Comparison of ENCODE assay signal across 17 mouse cellular contexts in the genomic region with DNA sequence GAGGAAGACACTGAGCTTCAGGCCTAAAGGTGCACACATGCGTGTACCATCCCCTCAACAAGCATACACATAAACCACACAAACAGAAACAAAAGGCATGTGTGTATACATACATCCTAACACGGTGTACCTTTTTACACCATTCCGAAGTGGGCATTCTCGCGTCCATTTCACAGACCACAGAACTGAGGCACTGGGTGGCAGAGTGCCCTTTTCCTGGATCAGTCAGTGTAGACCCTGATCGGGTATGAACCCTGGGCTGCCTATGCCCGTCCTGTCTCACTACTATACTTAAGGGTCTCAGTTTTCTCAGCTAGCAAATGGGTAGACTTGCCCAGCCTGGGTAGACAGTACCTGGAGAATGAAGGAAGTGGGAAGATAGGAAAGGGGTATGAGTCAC. TPM values are rescaled to one million over a fixed set of nuclear protein-coding genes. Genes with fewer than 3 reads are reported as not detected.
DNase-seq lines count a peak whose midpoint lies in the region; ATAC-seq and TF ChIP-seq lines count a peak whose summit lies in the region.
"Had no signal": no experiment of that assay in that cellular context is flagged by ENCODE, and none has a peak within 500 bp of the region (broad histone marks: within the 10 kb centered on the region; RNA-seq: fewer than 3 reads in every experiment).

No protein-coding gene starts in this region.

- no peaks in the 10 kb centered on the region for H3K27me3 ChIP-seq in heart, embryonic 13.5 days (replicated peaks)
- H3K27me3 ChIP-seq in lung, embryonic 14.5 days (ENCODE audit: insufficient read depth, low read length): no peaks in the 10 kb centered on the region
- H3K27me3 ChIP-seq in intestine, embryonic 15.5 days (replicated peaks): no peaks in the 10 kb centered on the region
- H3K27me3 ChIP-seq in neural tube, embryonic 15.5 days (replicated peaks): no peaks in the 10 kb centered on the region

- no peak for TF ChIP-seq CTCF in lung, embryonic 14.5 days (IDR thresholded peaks at IDR 0.05; ENCODE audit: low read depth)

- intact Hi-C loops in heart, postnatal 10 days (cut with DNase I): no loop called here

- H3K36me3 ChIP-seq in heart, embryonic 13.5 days: peaks cover 15% of the 10 kb centered on the region
- H3K36me3 ChIP-seq in lung, embryonic 14.5 days (ENCODE audit: insufficient read depth): peaks cover 11% of the 10 kb centered on the region; the same call in 1 of the 2 replicates
- H3K36me3 ChIP-seq in intestine, embryonic 15.5 days: peaks cover 9% of the 10 kb centered on the region; the same call in 1 of the 2 replicates
- H3K36me3 ChIP-seq in neural tube, embryonic 15.5 days: 0 out of 2 replicates have a peak, but pooled peaks cover 3% of the 10 kb centered on the region

- peaks cover 43% of the 10 kb centered on the region for H3K4me1 ChIP-seq in heart, embryonic 13.5 days
- peaks cover 34% of the 10 kb centered on the region for H3K4me1 ChIP-seq in lung, embryonic 14.5 days (ENCODE audit: insufficient read depth)
- peaks cover 38% of the 10 kb centered on the region for H3K4me1 ChIP-seq in intestine, embryonic 15.5 days (replicated peaks)
- peaks cover 11% of the 10 kb centered on the region for H3K4me1 ChIP-seq in neural tube, embryonic 15.5 days

- H3K27ac ChIP-seq in heart, embryonic 13.5 days (replicated peaks): peak overlapping the region; percentile 79
- H3K27ac ChIP-seq in lung, embryonic 14.5 days (ENCODE audit: low read depth): peak overlapping the region; percentile 97
- H3K27ac ChIP-seq in intestine, embryonic 15.5 days: peak overlapping the region; percentile 88
- peak overlapping the region; percentile 60 for H3K27ac ChIP-seq in neural tube, embryonic 15.5 days (replicated peaks)
- H3K27ac ChIP-seq: forebrain, embryonic 10.5 days had no signal

- DNase-seq in heart, postnatal 10 days: no peak
- DNase-seq in lung, embryonic 14.5 days: no peak
- DNase-seq in lung, postnatal 14 days: no peak
- DNase-seq in B cell, adult 2 months: no peak
- no peak for DNase-seq in retina, postnatal 1 day
- DNase-seq: cerebellum, postnatal 25 days; heart, postnatal 4 days; left cerebral cortex, postnatal 4 days; lung, adult 2 months; right cerebral cortex, adult 18-20 months; spleen, adult 18-20 months had no signal

- 91% methylated on average over 7 of the region's 7 CpGs for WGBS in heart, embryonic 13.5 days
- 97% methylated on average over 7 of the region's 7 CpGs for WGBS in lung, embryonic 14.5 days
- WGBS in intestine, embryonic 15.5 days: 96% methylated on average over 7 of the region's 7 CpGs
- 94% methylated on average over 7 of the region's 7 CpGs for WGBS in neural tube, embryonic 15.5 days

- peak overlapping the region; percentile 5; the same call in 1 of the 2 replicates for H3K4me2 ChIP-seq in heart, embryonic 13.5 days
- no peak overlapping the region for H3K4me2 ChIP-seq in lung, embryonic 14.5 days
- H3K4me2 ChIP-seq in intestine, embryonic 15.5 days (replicated peaks): no peak overlapping the region
- no peak overlapping the region for H3K4me2 ChIP-seq in neural tube, embryonic 15.5 days

- ATAC-seq in heart, embryonic 13.5 days (ENCODE audit: extremely low read depth, insufficient number of reproducible peaks, low FRiP score, low TSS enrichment): no peak
- no peak for ATAC-seq in lung, embryonic 14.5 days (ENCODE audit: insufficient read depth)
- ATAC-seq in intestine, embryonic 15.5 days: no peak
- no peak for ATAC-seq in neural tube, embryonic 15.5 days (ENCODE audit: low FRiP score)
- ATAC-seq: Patski had no signal

- peaks cover 10% of the 10 kb centered on the region; the same call in 1 of the 2 replicates for H3K9me3 ChIP-seq in heart, embryonic 13.5 days
- H3K9me3 ChIP-seq in lung, embryonic 14.5 days (ENCODE audit: low read depth, low read length): no peaks in the 10 kb centered on the region
- H3K9me3 ChIP-seq in intestine, embryonic 15.5 days: no peaks in the 10 kb centered on the region
- H3K9me3 ChIP-seq in neural tube, embryonic 15.5 days (replicated peaks): no peaks in the 10 kb centered on the region

- H3K9ac ChIP-seq in heart, embryonic 13.5 days: peak overlapping the region; percentile 6; the same call in 1 of the 2 replicates
- peak overlapping the region; percentile 35; the same call in 1 of the 2 replicates for H3K9ac ChIP-seq in lung, embryonic 14.5 days
- H3K9ac ChIP-seq in intestine, embryonic 15.5 days: no peak overlapping the region
- H3K9ac ChIP-seq in neural tube, embryonic 15.5 days (replicated peaks): no peak overlapping the region

- no peak overlapping the region for H3K4me3 ChIP-seq in heart, embryonic 13.5 days
- H3K4me3 ChIP-seq in lung, embryonic 14.5 days (ENCODE audit: low read depth, low read length): no peak overlapping the region
- no peak overlapping the region for H3K4me3 ChIP-seq in intestine, embryonic 15.5 days (replicated peaks)
- H3K4me3 ChIP-seq in neural tube, embryonic 15.5 days (replicated peaks): no peak overlapping the region
- H3K4me3 ChIP-seq: forebrain, embryonic 10.5 days had no signal

RNA-seq across cellular contexts. Expression of gene Nkd1, which starts 24.3 kb away (rescaled TPM):
- 16.1 and 18.6 TPM in 2 replicates for polyA plus RNA-seq in heart, embryonic 13.5 days (2015; fragmentation: Nextera tagmentation; extraction: Ambion mirVana)
- 1 to 10 TPM; 5.1 to 5.4 TPM for total RNA-seq in heart, postnatal 10 days (2021)
- 53.6 and 63.4 TPM in 2 replicates for polyA plus RNA-seq in lung, embryonic 14.5 days (2014; fragmentation: Nextera tagmentation; extraction: Ambion mirVana)
- 33.1 and 34.9 TPM in 2 replicates for polyA plus RNA-seq in intestine, embryonic 15.5 days (2015; fragmentation: Nextera tagmentation; extraction: Ambion mirVana)
- 39.5 and 40.2 TPM in 2 replicates for polyA plus RNA-seq in neural tube, embryonic 15.5 days (2015; fragmentation: Nextera tagmentation; extraction: Ambion mirVana)
- total RNA-seq: neutrophil, adult 5-6 weeks had no signal

Comparison
In these comparisons a context has a peak if more than half of its experiments do, and no peak if none do; other contexts are left out.
1. H3K9ac ChIP-seq: peak in heart, embryonic 13.5 days (single experiment) and lung, embryonic 14.5 days (single experiment); none in intestine, embryonic 15.5 days (single experiment) and neural tube, embryonic 15.5 days (single experiment).
2. Peak in every context shown above with its lines, with median percentiles within 50 percentile points of each other: H3K27ac ChIP-seq.